Mouse (Mus musculus): ENCODE data around the gene Commd2.

GRCm38 (mm10) chr3:57663731-57664130 lies 12.2 kb upstream of the Commd2 start:
- TF ChIP-seq POLR2A (IDR thresholded peaks at IDR 0.05; ENCODE audit: extremely low read depth, insufficient read depth, low read length) (no peak), CTCF (IDR thresholded peaks at IDR 0.05; ENCODE audit: extremely low read depth, insufficient read depth, low read length) (peak; percentile 29; the same call in 1 of the 2 replicates)
